Mouse (Mus musculus): ENCODE results near the gene Il17ra. TPM values are rescaled to one million over a fixed set of nuclear protein-coding genes. Genes with fewer than 3 reads are reported as not detected.

Gene Il17ra
- total RNA-seq, 2 experiments from 2014 or later = 14.8 to 19.7 TPM

GRCm38 (mm10) chr6:120516879-120517278 is 53.8 kb downstream of the Il17ra start:
- TF ChIP-seq CTCF (IDR thresholded peaks at IDR 0.05) = no peak
- H3K4me3 ChIP-seq = no peak overlapping the region
- no peak for DNase-seq (ENCODE audit: extremely low spot score in 1 of 2, low spot score in 2 of 2)
- peak overlapping the region; percentile 45; the same call in 1 of the 2 replicates for H3K27ac ChIP-seq
- intact Hi-C loops (cut with DNase I) = no loop called here

- Histone ChIP-seq H3K4me3 (no peak overlapping the region), H3K27ac (peak overlapping the region; percentile 45)
- intact Hi-C loops (cut with DNase I) = no loop called here
- TF ChIP-seq CTCF (IDR thresholded peaks at IDR 0.05) = no peak
- DNase-seq (ENCODE audit: extremely low spot score in 1 of 2, low spot score in 2 of 2) = no peak
Measured at GRCm38 (mm10) chr6:120517311-120517710, 54.3 kb downstream of the Il17ra start.

GRCm38 (mm10) chr6:120519647-120520046 is 56.6 kb downstream of the Il17ra start:
- no peak for TF ChIP-seq CTCF (IDR thresholded peaks at IDR 0.05)
- no peak overlapping the region for H3K4me3 ChIP-seq
- H3K27ac ChIP-seq = no peak overlapping the region
- DNase-seq (ENCODE audit: extremely low spot score in 1 of 2, low spot score in 2 of 2) = no peak
- intact Hi-C loops (cut with DNase I) = no loop called here

- Histone ChIP-seq H3K4me3 (no peak overlapping the region), H3K27ac (no peak overlapping the region)
- no peak for DNase-seq (ENCODE audit: extremely low spot score in 1 of 2, low spot score in 2 of 2)
- intact Hi-C loops (cut with DNase I) = no loop called here
- TF ChIP-seq CTCF (IDR thresholded peaks at IDR 0.05) = no peak
Measured at GRCm38 (mm10) chr6:120524796-120525195, 61.7 kb downstream of the Il17ra start.

- no peak for DNase-seq (ENCODE audit: extremely low spot score in 1 of 2, low spot score in 2 of 2)
- TF ChIP-seq CTCF (IDR thresholded peaks at IDR 0.05) = no peak
- Histone ChIP-seq H3K4me3 (no peak overlapping the region), H3K27ac (no peak overlapping the region; the same call in 1 of the 2 replicates)
- intact Hi-C loops (cut with DNase I) = no loop called here
Measured at GRCm38 (mm10) chr6:120529123-120529522, 66.1 kb downstream of the Il17ra start.

GRCm38 (mm10) chr6:120531020-120531965 is 68.2 kb downstream of the Il17ra start, which contains the start of gene Hdhd5:
TSS of gene Hdhd5 (minus strand) at chr6:120531319.
- peak within 1 kb of the TSS; percentile 89 for H3K27ac ChIP-seq

GRCm38 (mm10) chr6:120532594-120532993 is 69.5 kb downstream of the Il17ra start:
- Histone ChIP-seq H3K27ac (no peak overlapping the region), H3K4me3 (no peak overlapping the region)
- no peak for DNase-seq (ENCODE audit: extremely low spot score in 1 of 2, low spot score in 2 of 2)
- TF ChIP-seq CTCF (IDR thresholded peaks at IDR 0.05) = no peak
- intact Hi-C loops (cut with DNase I) = no loop called here

More at GRCm38 (mm10) chr6:120531020-120531965, 68.2 kb downstream of the Il17ra start, which contains the start of gene Hdhd5:
- peak; percentile 94 to 95 for DNase-seq (ENCODE audit: extremely low spot score in 1 of 2, low spot score in 2 of 2)
- peak within 1 kb of the TSS; percentile 94 for H3K4me3 ChIP-seq
- no peak for TF ChIP-seq CTCF (IDR thresholded peaks at IDR 0.05)
- intact Hi-C loops (cut with DNase I) = loop anchor here (2.0 kb wide), 1 partner anchor 36 kb away; no protein-coding TSS in a partner anchor

GRCm38 (mm10) chr6:120536337-120536736 is 73.3 kb downstream of the Il17ra start:
- intact Hi-C loops (cut with DNase I) = no loop called here
- Histone ChIP-seq H3K4me3 (no peak overlapping the region), H3K27ac (no peak overlapping the region)
- TF ChIP-seq CTCF (IDR thresholded peaks at IDR 0.05) = no peak; the same call in 1 of the 2 replicates
- DNase-seq (ENCODE audit: extremely low spot score in 1 of 2, low spot score in 2 of 2) = no peak

Other genes with a start within 250 kb of the Il17ra start
- not detected for gene D330020A13Rik, start 168.9 kb upstream of the Il17ra start, total RNA-seq (2021)
- gene B4galnt3, start 168.7 kb upstream of the Il17ra start, total RNA-seq (2021) = 1 to 10 TPM in 1 of 2 experiments, under 1 TPM in 1; 0.93 to 1.3 TPM
- 10 to 100 TPM; 45.1 to 46.4 TPM for gene Kdm5a, start 99.1 kb upstream of the Il17ra start, total RNA-seq (2021)
- gene Ccdc77, start 98.9 kb upstream of the Il17ra start, total RNA-seq (2021) = 1 to 10 TPM; 4.0 to 5.3 TPM
- 10 to 100 TPM; 56.1 to 57.4 TPM for gene Tmem121b, start 30.6 kb downstream of the Il17ra start, total RNA-seq (2021)
- 10 to 100 TPM; 35.2 to 41.0 TPM for gene Hdhd5, start 68.1 kb downstream of the Il17ra start, total RNA-seq (2021)
- 1 to 10 TPM; 3.1 to 4.1 TPM for gene Cecr2, start 203.1 kb downstream of the Il17ra start, total RNA-seq (2021)